Mouse (Mus musculus) brain, embryonic 14.5 days (tissue): ENCODE results near the gene Abhd14a.

Experiments used
- CTCF ChIP-seq: fragments of 200-500 bp; IDR thresholded peaks from 2 replicates; pipeline ENCODE4 v1.5.1; 2012; ENCODE audit warnings: inconsistent platforms, mild to moderate bottlenecking, moderate library complexity, borderline replicate concordance; ENCODE audit not compliant: insufficient read depth, insufficient read length; ENCODE audit errors: extremely low read depth
- POLR2A ChIP-seq: fragments of 200-500 bp; IDR thresholded peaks from 2 replicates; pipeline ENCODE4 v1.6.1; 2012; ENCODE audit warnings: mild to moderate bottlenecking, inconsistent platforms, borderline replicate concordance; ENCODE audit not compliant: poor library complexity, insufficient read depth, insufficient read length, severe bottlenecking; ENCODE audit errors: extremely low read depth

DNA sequence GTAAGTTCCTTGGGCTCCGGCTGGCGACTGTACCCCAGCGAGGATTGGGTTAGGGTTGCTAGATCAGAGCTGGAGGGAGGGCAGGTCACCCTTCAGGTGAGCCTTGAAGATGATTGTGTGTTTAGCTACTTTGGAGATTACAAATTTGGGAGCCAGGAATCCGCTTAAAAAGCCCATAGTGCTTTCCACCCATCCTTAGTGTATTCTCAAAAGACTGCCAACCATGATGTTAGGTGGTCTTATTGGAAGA, 17.5 kb downstream of the Abhd14a start:
- TF ChIP-seq POLR2A (no peak), CTCF (no peak)
